Mouse (Mus musculus) lung, embryonic 16.5 days (tissue): ENCODE data around the gene Rpp25l. TPM values are rescaled to one million over a fixed set of nuclear protein-coding genes. Genes with fewer than 3 reads are reported as not detected.
A peak's percentile ranks its signal among the peaks of the same experiment; 100 is the strongest.

Experiments
- ATAC-seq: fragments of 200-750 bp; cut with Nextera tagmentation; 2 replicates; pipeline ENCODE4 v1.8.0; 2017; ENCODE audit warnings: low read depth, mild to moderate bottlenecking, moderate library complexity
- H3K27ac ChIP-seq: fragments of 300-500 bp; sonication (generic); 2 replicates; pipeline ENCODE4 v1.5.1; 2014; ENCODE audit warnings: mild to moderate bottlenecking, control low read depth, low read length
- H3K27me3 ChIP-seq: fragments of 300-500 bp; sonication (generic); 2 replicates; pipeline ENCODE4 v1.6.1; 2014; ENCODE audit warnings: low read depth, low read length, mixed read lengths; ENCODE audit not compliant: control insufficient read depth, insufficient read depth
- H3K36me3 ChIP-seq: fragments of 300-500 bp; sonication (generic); 2 replicates; pipeline ENCODE4 v1.6.1; 2014; ENCODE audit warnings: low read length; ENCODE audit not compliant: control insufficient read depth, insufficient read depth
- H3K4me1 ChIP-seq: fragments of 300-500 bp; sonication (generic); replicated peaks from 2 replicates; pipeline ENCODE4 v1.6.1; 2014; ENCODE audit warnings: low read length, mixed read lengths; ENCODE audit not compliant: control insufficient read depth, insufficient read depth
- H3K4me2 ChIP-seq: fragments of 300-500 bp; sonication (generic); 2 replicates; pipeline ENCODE4 v1.6.1; 2014; ENCODE audit warnings: low read depth, low read length, control low read depth
- H3K4me3 ChIP-seq: fragments of 300-500 bp; sonication (generic); 2 replicates; pipeline ENCODE4 v1.5.1; 2014; ENCODE audit warnings: mild to moderate bottlenecking, low read length, control low read depth
- H3K9ac ChIP-seq: fragments of 300-500 bp; sonication (generic); 2 replicates; pipeline ENCODE4 v1.6.1; 2014; ENCODE audit warnings: low read length, control low read depth
- H3K9me3 ChIP-seq: fragments of 300-500 bp; sonication (generic); 2 replicates; pipeline ENCODE4 v1.6.1; 2016; ENCODE audit warnings: low read length; ENCODE audit not compliant: control insufficient read depth
- WGBS: fragments of 180-500 bp; shearing (Covaris S2); extraction: QIAGEN DNeasy Blood & Tissue Kit; methylation state at CpG from one replicate; pipeline ENCODE4 v1.1.7; 2014; 5-methylcytosine and 5-hydroxymethylcytosine counted together
- polyA plus RNA-seq: library from polyadenylated mRNA; unstranded; fragments of >200 nt; fragmentation: Nextera tagmentation; extraction: Ambion mirVana; gene quantifications from 2 replicates; pipeline ENCODE4 v1.2.1, GENCODE M21; 2015

Gene Rpp25l
- polyA plus RNA-seq, 1 experiment from 2014 or later = 80.5 TPM

GRCm38 (mm10) chr4:41670836-41671235, 42.5 kb downstream of the Rpp25l start:
- Histone ChIP-seq H3K9ac (no peak overlapping the region), H3K4me3 (no peak overlapping the region), H3K4me2 (no peak overlapping the region), H3K27me3 (no peaks in the 10 kb centered on the region), H3K27ac (no peak overlapping the region), H3K36me3 (no peaks in the 10 kb centered on the region), H3K4me1 (peaks cover 10% of the 10 kb centered on the region), H3K9me3 (no peaks in the 10 kb centered on the region)
- WGBS = 79% methylated on average over 18 of the region's 18 CpGs
- ATAC-seq = no peak

GRCm38 (mm10) chr4:41666646-41667045, 46.7 kb downstream of the Rpp25l start:
- H3K4me2 ChIP-seq = no peak overlapping the region
- 82% methylated on average over 11 of the region's 11 CpGs for WGBS
- H3K27ac ChIP-seq = no peak overlapping the region
- H3K9me3 ChIP-seq = no peaks in the 10 kb centered on the region
- no peak for ATAC-seq
- H3K4me3 ChIP-seq = no peak overlapping the region
- no peaks in the 10 kb centered on the region; the same call in 1 of the 2 replicates for H3K36me3 ChIP-seq
- no peaks in the 10 kb centered on the region for H3K27me3 ChIP-seq
- peaks cover 11% of the 10 kb centered on the region for H3K4me1 ChIP-seq
- no peak overlapping the region for H3K9ac ChIP-seq

GRCm38 (mm10) chr4:41665009-41665675, 48.2 kb downstream of the Rpp25l start:
- Histone ChIP-seq H3K4me3 (no peak overlapping the region), H3K4me1 (peaks cover 11% of the 10 kb centered on the region), H3K27ac (no peak overlapping the region)

GRCm38 (mm10) chr4:41664533-41664932, 48.8 kb downstream of the Rpp25l start:
- H3K9me3 ChIP-seq = no peaks in the 10 kb centered on the region
- no peak overlapping the region for H3K4me3 ChIP-seq
- H3K9ac ChIP-seq = no peak overlapping the region
- H3K36me3 ChIP-seq = no peaks in the 10 kb centered on the region; the same call in 1 of the 2 replicates
- WGBS = 33% methylated on average over 7 of the region's 7 CpGs
- no peak overlapping the region for H3K4me2 ChIP-seq
- H3K4me1 ChIP-seq = peaks cover 11% of the 10 kb centered on the region
- ATAC-seq = 0 out of 2 replicates have a peak, but pooled peaks have one; percentile 4
- no peaks in the 10 kb centered on the region for H3K27me3 ChIP-seq
- no peak overlapping the region for H3K27ac ChIP-seq

More at GRCm38 (mm10) chr4:41665009-41665675, 48.2 kb downstream of the Rpp25l start:
- Histone ChIP-seq H3K4me2 (no peak overlapping the region), H3K36me3 (no peaks in the 10 kb centered on the region; the same call in 1 of the 2 replicates), H3K27me3 (no peaks in the 10 kb centered on the region), H3K9ac (peak overlapping the region; percentile 43; the same call in 1 of the 2 replicates), H3K9me3 (no peaks in the 10 kb centered on the region)
- 0 out of 2 replicates have a peak, but pooled peaks have one; percentile 16 for ATAC-seq
- WGBS = 7% methylated on average over 4 of the region's 8 CpGs

GRCm38 (mm10) chr4:41663614-41664013, 49.7 kb downstream of the Rpp25l start:
- no peaks in the 10 kb centered on the region for H3K27me3 ChIP-seq
- H3K4me1 ChIP-seq = peaks cover 11% of the 10 kb centered on the region
- H3K27ac ChIP-seq = no peak overlapping the region
- 41% methylated on average over 9 of the region's 9 CpGs for WGBS
- no peaks in the 10 kb centered on the region for H3K9me3 ChIP-seq
- no peak overlapping the region for H3K4me2 ChIP-seq
- no peak overlapping the region for H3K9ac ChIP-seq
- ATAC-seq = no peak
- no peaks in the 10 kb centered on the region; the same call in 1 of the 2 replicates for H3K36me3 ChIP-seq
- no peak overlapping the region for H3K4me3 ChIP-seq

GRCm38 (mm10) chr4:41662723-41663122, 50.6 kb downstream of the Rpp25l start:
- no peak for ATAC-seq
- Histone ChIP-seq H3K27ac (no peak overlapping the region), H3K27me3 (no peaks in the 10 kb centered on the region), H3K4me2 (no peak overlapping the region), H3K36me3 (no peaks in the 10 kb centered on the region; the same call in 1 of the 2 replicates), H3K9ac (no peak overlapping the region), H3K9me3 (no peaks in the 10 kb centered on the region), H3K4me3 (no peak overlapping the region), H3K4me1 (peaks cover 11% of the 10 kb centered on the region)
- 66% methylated on average over 11 of the region's 11 CpGs for WGBS

Other genes with a start within 250 kb of the Rpp25l start
- gene Kif24, start 248.6 kb downstream of the Rpp25l start, polyA plus RNA-seq = 8.3 and 8.4 TPM in 2 replicates
- gene Nudt2, start 248.4 kb downstream of the Rpp25l start, polyA plus RNA-seq = 46.9 and 47.6 TPM in 2 replicates
- 6.0 and 6.4 TPM in 2 replicates for gene AI464131, start 210.5 kb downstream of the Rpp25l start, polyA plus RNA-seq
- gene 1110017D15Rik, start 196.2 kb downstream of the Rpp25l start, polyA plus RNA-seq = 15.7 and 18.6 TPM in 2 replicates
- 1.9 and 2.7 TPM in 2 replicates for gene Fam219a, start 144.0 kb downstream of the Rpp25l start, polyA plus RNA-seq
- gene Dnaic1, start 143.8 kb downstream of the Rpp25l start, polyA plus RNA-seq = 2.9 and 4.0 TPM in 2 replicates
- gene Enho, start 73.2 kb downstream of the Rpp25l start, polyA plus RNA-seq = 7.8 and 8.1 TPM in 2 replicates
- gene Cntfr, start 16.4 kb downstream of the Rpp25l start, polyA plus RNA-seq = 6.9 and 8.4 TPM in 2 replicates
- 111 and 120 TPM in 2 replicates for gene Il11ra1, start 13.5 kb downstream of the Rpp25l start, polyA plus RNA-seq
- 137 and 156 TPM in 2 replicates for gene Dctn3, start 9.6 kb upstream of the Rpp25l start, polyA plus RNA-seq
- gene Arid3c, start 17.6 kb upstream of the Rpp25l start, polyA plus RNA-seq = not detected in 2 replicates
- gene Galt, start 41.7 kb upstream of the Rpp25l start, polyA plus RNA-seq = 36.5 and 39.6 TPM in 2 replicates
- gene Sigmar1, start 42.6 kb upstream of the Rpp25l start, polyA plus RNA-seq = 69.9 and 72.2 TPM in 2 replicates
- gene Ccl27a, start 60.7 kb upstream of the Rpp25l start, polyA plus RNA-seq = 30.5 and 33.2 TPM in 2 replicates
- gene Gm21541, start 190.1 kb upstream of the Rpp25l start, polyA plus RNA-seq = 27.4 and 47.0 TPM in 2 replicates
- gene Gm20878, start 228.0 kb upstream of the Rpp25l start, polyA plus RNA-seq = 1.2 and 1.6 TPM in 2 replicates